Mouse (Mus musculus) T-cell, adult 2 months (primary cell): ENCODE data around the gene Cwc22.

Experiments used
- DNase-seq: peaks from one replicate; pipeline ENCODE4 v3.0.0; 2022; ENCODE audit warnings: low spot score

The Cwc22 gene

GRCm38 (mm10) chr2:77925187-77925924 lies 20.8 kb downstream of the Cwc22 start:
- DNase-seq, result no peak

- no peak for DNase-seq
Observed at GRCm38 (mm10) chr2:77924003-77924402, 22.2 kb downstream of the Cwc22 start.

- no peak for DNase-seq
Observed at GRCm38 (mm10) chr2:77923182-77923581, 23.0 kb downstream of the Cwc22 start.

DNA sequence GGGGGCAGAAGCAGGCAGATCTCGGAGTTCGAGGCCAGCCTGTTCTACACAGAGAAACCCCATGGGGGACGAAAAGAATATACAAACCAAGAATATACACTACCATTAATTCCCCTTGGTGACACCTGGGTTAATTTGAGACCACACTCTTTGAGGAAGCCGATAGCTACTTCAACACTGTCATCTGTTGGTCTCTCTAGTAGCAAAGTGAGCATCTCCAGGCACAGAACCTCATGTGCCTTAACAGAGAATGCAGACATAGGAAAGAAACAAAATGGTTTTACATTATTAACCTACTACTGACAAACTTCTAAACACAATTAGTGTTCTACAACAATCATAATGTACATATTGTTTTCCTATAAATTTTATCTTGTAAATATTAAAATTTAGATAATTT lies 24.9 kb downstream of the Cwc22 start:
- no peak for DNase-seq

DNA sequence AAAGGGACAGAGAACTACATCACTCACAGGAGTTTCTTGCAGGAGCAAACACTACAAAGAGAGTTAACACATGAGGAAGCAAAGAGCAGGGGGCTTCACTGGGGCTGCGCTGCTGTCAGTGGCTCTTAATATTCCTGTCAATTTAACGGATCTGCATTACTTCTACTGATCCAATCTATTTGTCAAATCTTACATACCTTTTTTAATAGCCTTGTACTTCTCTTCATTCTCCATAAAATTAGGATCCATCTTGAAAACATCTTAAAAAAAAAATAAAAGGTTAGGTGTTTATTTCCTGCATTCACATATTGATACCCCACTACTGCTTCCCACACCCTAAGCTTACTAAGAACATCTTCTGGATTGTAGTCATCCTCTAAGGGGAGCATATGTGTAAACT lies 25.6 kb downstream of the Cwc22 start:
- no peak for DNase-seq

GRCm38 (mm10) chr2:77918474-77918873 lies 27.7 kb downstream of the Cwc22 start:
- DNase-seq, result no peak

- DNase-seq, result no peak
Observed at GRCm38 (mm10) chr2:77918006-77918405, 28.2 kb downstream of the Cwc22 start.

DNA sequence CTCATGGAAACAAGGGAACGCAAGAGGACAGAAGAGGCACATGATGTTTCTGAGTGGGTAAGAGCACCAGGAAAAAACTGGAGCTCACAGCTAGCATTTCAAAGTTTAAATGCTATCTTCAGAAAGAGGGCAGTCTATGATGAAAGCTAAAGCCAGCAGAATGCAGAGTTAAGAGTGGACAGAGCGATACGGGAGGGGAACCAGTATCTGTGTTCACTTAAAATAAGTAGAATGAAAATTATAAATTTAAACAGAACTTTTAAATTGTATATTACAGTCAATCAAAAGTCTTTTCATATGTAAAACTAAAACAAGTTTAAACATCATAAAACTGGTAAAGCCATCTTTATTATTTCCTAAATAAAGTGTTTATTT lies 28.8 kb downstream of the Cwc22 start:
- DNase-seq, result no peak

DNA sequence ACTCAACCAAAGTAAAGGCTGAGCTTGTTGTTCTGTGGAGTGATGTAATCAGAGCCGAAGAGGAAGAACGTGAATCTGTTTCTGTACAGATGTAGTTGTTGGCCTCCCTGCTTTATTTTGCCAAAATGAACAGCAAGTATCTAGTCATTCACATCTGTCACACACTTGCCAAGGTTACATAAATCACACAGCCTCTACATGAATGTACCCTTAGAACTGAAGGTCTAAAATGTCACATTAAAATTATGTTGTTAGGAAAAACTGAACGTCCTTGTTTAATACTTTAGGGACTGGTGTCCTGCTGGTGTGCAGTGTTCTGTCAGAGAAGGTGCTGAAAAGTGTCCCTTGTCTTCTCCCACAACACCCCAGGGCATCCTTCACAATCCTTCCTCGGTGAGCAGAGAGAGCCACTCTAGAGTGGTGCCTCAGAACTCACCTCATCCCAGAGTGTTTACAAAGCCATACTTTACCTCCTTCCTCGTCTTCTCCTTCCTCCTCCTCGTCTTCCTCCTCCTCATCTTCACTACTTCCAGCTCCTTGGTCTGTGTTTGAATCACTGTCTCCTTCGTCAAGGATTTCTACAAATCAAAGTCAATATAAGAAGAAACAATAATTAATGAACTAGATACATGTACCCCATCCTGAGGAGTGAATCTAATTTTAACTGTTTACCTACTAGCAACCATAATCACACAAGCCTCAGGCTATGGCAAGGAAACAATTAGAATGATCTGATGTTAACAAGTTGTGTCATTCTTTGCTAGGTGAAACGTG lies 29.4 kb downstream of the Cwc22 start:
- DNase-seq, result no peak

GRCm38 (mm10) chr2:77915187-77915586 lies 31.0 kb downstream of the Cwc22 start:
- no peak for DNase-seq

DNA sequence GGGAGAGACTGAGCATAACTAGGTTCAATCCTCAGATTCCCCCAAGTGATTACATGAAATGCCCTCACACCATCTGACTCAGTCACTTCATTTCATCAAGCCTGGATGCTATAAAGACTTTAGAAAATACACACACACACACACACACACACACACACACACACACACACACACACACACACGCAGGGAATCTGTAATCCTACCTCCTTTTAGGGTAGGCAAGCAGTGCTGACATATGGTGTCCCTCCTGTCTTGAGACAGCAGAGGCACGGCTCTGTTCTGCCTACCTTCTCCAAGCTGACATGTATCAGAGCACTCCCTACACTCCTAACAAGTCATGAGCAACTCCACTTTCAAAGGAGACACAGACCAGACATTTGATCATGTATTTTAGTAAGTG lies 32.5 kb downstream of the Cwc22 start:
- DNase-seq, result no peak

DNA sequence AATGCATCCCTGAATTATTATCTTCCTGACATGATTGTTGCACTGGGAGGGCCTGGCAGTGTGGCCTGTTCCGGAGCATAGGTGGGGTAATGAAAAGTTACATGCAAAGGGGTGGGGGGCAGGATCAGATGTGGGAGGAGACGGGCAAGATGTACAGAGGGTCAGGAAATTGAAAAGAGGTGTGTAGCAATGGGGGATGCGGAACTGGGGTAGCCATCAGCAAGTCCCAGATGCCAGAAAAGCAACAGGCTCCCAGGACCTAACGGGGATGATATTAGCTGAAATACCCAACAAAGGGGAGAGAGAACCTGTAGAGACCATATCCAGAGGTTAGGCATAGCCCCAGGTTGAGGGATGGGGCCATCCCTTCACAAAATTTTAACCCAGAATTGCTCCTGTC lies 34.0 kb downstream of the Cwc22 start:
- no peak for DNase-seq

GRCm38 (mm10) chr2:77911452-77911851 lies 34.7 kb downstream of the Cwc22 start:
- DNase-seq, result no peak

DNA sequence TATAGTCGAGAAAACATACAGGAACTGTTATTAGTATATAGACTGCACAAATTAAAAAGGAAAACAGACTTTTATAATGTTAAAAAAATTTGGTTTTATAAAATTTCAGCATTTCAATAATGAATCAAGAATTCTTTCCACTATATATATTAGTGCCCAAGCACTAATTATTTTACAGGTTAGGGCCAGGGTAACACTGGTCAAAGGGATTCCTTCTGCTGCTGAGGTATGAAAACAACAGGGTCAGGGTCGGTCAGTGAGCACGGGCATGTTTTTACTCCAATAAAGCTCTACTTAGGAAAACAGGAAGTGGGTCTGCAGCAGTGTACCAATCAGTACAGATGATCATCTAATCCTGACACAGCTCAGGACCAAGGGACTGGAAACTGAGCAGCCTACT lies 36.0 kb downstream of the Cwc22 start:
- DNase-seq, result no peak

- DNase-seq, result no peak
Observed at GRCm38 (mm10) chr2:77907164-77907563, 39.0 kb downstream of the Cwc22 start.

DNA sequence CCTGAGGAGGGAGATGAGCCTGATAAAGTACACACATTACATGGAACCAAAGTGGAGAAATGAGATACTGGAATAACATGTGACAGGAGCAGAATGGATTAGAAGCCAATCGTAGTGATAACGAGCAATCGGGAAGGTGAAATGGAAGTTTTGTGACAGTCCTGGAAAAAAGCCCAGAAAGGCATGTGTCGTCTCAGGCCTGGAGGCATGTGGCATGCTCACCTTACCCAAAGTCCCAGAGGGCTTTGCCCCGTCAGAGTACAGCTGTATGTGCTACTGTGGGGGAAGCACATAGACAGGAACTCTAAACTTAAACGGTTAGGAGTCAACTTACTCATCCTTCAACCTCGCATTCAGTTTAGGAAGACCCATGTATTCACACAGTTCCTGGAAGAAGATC lies 41.2 kb downstream of the Cwc22 start:
- no peak for DNase-seq

DNA sequence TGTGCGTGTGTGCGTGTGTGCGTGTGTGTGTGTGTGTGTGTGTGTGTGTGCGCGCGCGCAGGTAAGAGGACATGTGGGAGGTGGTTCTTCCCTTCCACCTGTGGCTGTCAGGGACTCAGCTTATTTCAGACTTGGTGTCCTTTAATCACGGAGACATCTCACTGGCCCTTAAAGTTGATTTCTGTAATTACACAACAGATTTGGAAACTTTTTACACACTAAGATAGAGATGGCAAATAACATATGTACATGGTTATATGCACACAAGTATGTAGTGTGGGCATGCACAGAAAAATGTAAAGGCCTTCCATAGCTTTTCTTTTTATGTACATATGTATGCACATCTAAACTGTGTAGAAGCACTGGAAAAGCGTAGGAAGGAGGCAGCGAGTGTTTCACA lies 41.7 kb downstream of the Cwc22 start:
- no peak for DNase-seq

- no peak for DNase-seq
Observed at GRCm38 (mm10) chr2:77903979-77904378, 42.2 kb downstream of the Cwc22 start.

- DNase-seq, result no peak
Observed at GRCm38 (mm10) chr2:77903098-77903497, 43.1 kb downstream of the Cwc22 start.

DNA sequence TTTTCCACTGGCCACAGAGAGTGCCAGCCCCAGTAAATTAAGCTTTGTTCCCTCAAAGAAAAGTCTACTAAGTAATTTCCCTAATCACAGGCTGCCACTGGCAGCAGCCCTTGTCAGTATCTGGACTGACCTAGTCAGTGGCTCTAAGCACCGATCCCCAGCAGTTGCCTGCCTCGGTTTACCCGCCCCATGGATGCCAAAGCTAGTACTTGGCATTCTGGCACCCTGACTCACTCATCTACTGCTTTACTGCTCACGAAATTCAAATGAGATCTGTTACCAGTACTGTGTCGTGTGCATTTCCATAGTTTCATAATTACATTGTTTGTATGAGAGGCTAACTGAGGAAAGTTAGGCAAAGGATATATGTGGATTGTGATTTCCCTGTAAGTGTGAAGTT lies 44.9 kb downstream of the Cwc22 start:
- DNase-seq, result no peak

DNA sequence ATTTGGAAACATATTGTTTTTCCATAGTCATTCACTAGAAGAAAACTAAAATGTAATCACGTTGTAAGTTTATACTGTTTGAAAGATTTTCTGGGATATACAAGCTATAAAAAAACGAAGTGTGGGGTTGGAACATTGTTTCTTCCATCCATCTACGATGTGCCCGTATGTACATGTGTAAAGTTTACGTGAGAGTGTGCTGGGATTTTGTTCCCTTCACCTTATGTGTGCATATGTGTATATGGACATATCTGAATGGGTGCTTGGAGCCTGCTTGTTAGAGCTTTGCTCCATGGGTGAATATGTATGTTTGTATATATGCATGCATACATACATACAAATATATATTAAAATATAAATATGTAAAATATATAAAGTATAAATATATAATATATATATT lies 45.4 kb downstream of the Cwc22 start:
- DNase-seq, result no peak

DNA sequence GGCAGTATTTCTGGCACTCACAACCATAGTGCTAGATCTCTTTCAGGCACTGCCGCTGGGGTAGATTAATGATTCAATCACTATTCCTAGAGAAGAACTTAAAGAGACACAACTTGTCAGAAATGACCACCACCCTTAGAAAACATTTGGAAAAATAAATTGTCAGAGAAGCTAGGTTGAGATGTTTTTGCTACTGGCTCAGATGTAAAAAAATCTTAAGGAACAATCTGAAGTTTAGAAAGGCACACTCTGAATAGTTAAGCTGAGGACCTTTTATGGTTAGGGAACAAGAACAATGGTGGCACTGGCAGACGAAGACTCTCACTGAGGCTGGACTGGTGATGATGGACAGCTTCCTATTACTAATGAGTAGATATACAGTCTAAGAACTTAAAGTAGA lies 46.1 kb downstream of the Cwc22 start:
- DNase-seq, result no peak

GRCm38 (mm10) chr2:77898436-77898835 lies 47.7 kb downstream of the Cwc22 start:
- DNase-seq, result no peak

DNA sequence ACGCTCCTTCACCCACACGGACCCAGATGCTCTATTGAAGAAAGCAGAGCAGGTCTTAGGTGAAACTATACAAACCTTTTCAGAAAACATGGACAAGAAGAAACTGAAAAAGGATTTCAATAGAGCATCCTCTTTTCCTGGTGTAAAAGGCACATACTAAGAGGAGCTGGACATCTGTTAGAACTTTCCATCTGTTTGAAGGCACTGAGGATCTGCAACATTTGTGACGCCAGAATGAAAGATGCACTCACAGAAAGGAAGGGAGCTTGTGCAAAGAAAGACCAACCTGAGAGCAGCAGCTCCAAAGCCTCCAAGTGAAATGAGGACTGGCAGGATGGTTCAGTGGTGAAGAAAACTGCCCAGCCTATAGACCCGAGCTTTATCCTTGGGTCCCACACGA lies 48.2 kb downstream of the Cwc22 start:
- no peak for DNase-seq
